Mouse (Mus musculus) urinary bladder, postnatal 25 days (tissue): ENCODE data around the gene Tnfrsf19.
A peak's percentile ranks its signal among the peaks of the same experiment; 100 is the strongest.

Source experiments
- DNase-seq: peaks from one replicate; pipeline ENCODE4 v3.0.0; 2022; ENCODE audit warnings: low spot score

Gene Tnfrsf19

GRCm38 (mm10) chr14:61020968-61021367 lies 25.3 kb downstream of the Tnfrsf19 start:
- DNase-seq, result no peak

- DNase-seq, result no peak
These were observed 26.4 kb downstream of the Tnfrsf19 start for GRCm38 (mm10) chr14:61019880-61020279.

GRCm38 (mm10) chr14:61014544-61014943 lies 31.7 kb downstream of the Tnfrsf19 start:
- DNase-seq, result no peak

- DNase-seq, result peak; percentile 41
These were observed 33.8 kb downstream of the Tnfrsf19 start for GRCm38 (mm10) chr14:61012397-61012931.

GRCm38 (mm10) chr14:61011621-61012174 lies 34.6 kb downstream of the Tnfrsf19 start:
- DNase-seq, result no peak

- DNase-seq, result no peak
These were observed 41.0 kb downstream of the Tnfrsf19 start for GRCm38 (mm10) chr14:61005127-61005837.

- DNase-seq, result no peak
These were observed 42.6 kb downstream of the Tnfrsf19 start for GRCm38 (mm10) chr14:61003676-61004075.

GRCm38 (mm10) chr14:61000072-61000471 lies 46.2 kb downstream of the Tnfrsf19 start:
- DNase-seq, result no peak

- no peak for DNase-seq
These were observed 49.7 kb downstream of the Tnfrsf19 start for GRCm38 (mm10) chr14:60996556-60996955.

GRCm38 (mm10) chr14:60993506-60993905 lies 52.8 kb downstream of the Tnfrsf19 start:
- DNase-seq, result no peak

- DNase-seq, result no peak
These were observed 53.2 kb downstream of the Tnfrsf19 start for GRCm38 (mm10) chr14:60993092-60993491.

- DNase-seq, result no peak
These were observed 54.1 kb downstream of the Tnfrsf19 start for GRCm38 (mm10) chr14:60992144-60992543.

GRCm38 (mm10) chr14:60988228-60988627 lies 58.1 kb downstream of the Tnfrsf19 start:
- no peak for DNase-seq

- DNase-seq, result no peak
These were observed 59.4 kb downstream of the Tnfrsf19 start for GRCm38 (mm10) chr14:60986926-60987325.

GRCm38 (mm10) chr14:60985077-60985476 lies 61.2 kb downstream of the Tnfrsf19 start:
- DNase-seq, result no peak

- DNase-seq, result no peak
These were observed 62.0 kb downstream of the Tnfrsf19 start for GRCm38 (mm10) chr14:60984266-60984665.

- no peak for DNase-seq
These were observed 64.2 kb downstream of the Tnfrsf19 start for GRCm38 (mm10) chr14:60982126-60982525.

GRCm38 (mm10) chr14:60980244-60980887 lies 65.9 kb downstream of the Tnfrsf19 start:
- peak; percentile 33 for DNase-seq

- DNase-seq, result no peak
These were observed 68.2 kb downstream of the Tnfrsf19 start for GRCm38 (mm10) chr14:60978129-60978528.

- no peak for DNase-seq
These were observed 70.1 kb downstream of the Tnfrsf19 start for GRCm38 (mm10) chr14:60976231-60976630.

- DNase-seq, result no peak
These were observed 70.6 kb downstream of the Tnfrsf19 start for GRCm38 (mm10) chr14:60975736-60976135.

- DNase-seq, result no peak
These were observed 75.3 kb downstream of the Tnfrsf19 start for GRCm38 (mm10) chr14:60970961-60971360.

- no peak for DNase-seq
These were observed 80.2 kb downstream of the Tnfrsf19 start for GRCm38 (mm10) chr14:60966061-60966460.
